Mouse (Mus musculus) CH12.LX (cell line): ENCODE measurements around the gene Slc25a34. TPM values are rescaled to one million over a fixed set of nuclear protein-coding genes. Genes with fewer than 3 reads are reported as not detected.

Experiments used
- DNase-seq: peaks from one replicate; pipeline ENCODE4 v3.0.0-alpha.2; 2013; ENCODE audit errors: extremely low read depth
- H3K27ac ChIP-seq: 2 replicates; pipeline ENCODE4 v1.5.1; 2012; ENCODE audit warnings: low read depth, mild to moderate bottlenecking, control low read depth, moderate library complexity; ENCODE audit not compliant: insufficient read depth
- H3K27me3 ChIP-seq: replicated peaks from 2 replicates; pipeline ENCODE3; 2012; ENCODE audit warnings: inconsistent platforms
- H3K36me3 ChIP-seq, 2 experiments: replicated peaks in 1 of 2; 2 replicates each; pipeline versions ENCODE3 to v1.6.1; 2012; ENCODE audit warnings: inconsistent platforms in 1 of 2, low read length in 1 of 2, mild to moderate bottlenecking in 1 of 2, mixed read lengths in 1 of 2, moderate library complexity in 1 of 2; ENCODE audit not compliant: control insufficient read depth in 1 of 2, insufficient read depth in 1 of 2
- H3K4me1 ChIP-seq, 2 experiments: 2 replicates each; pipeline ENCODE4 v1.6.1; 2012; ENCODE audit warnings: inconsistent platforms in 1 of 2, moderate library complexity in 1 of 2; ENCODE audit not compliant: insufficient read depth in 2 of 2, control insufficient read depth in 1 of 2
- H3K4me2 ChIP-seq: 2 replicates; pipeline ENCODE4 v1.6.1; 2012; ENCODE audit warnings: low read depth, mild to moderate bottlenecking, control low read depth; ENCODE audit not compliant: poor library complexity, insufficient read depth, severe bottlenecking
- H3K4me3 ChIP-seq, 3 experiments: fragments of 150-350 bp in 1 of 3; sonication (generic) in 1 of 3; replicated peaks in 1 of 3; 2 replicates each; pipeline versions ENCODE3 to v1.5.1; 2011 to 2012; ENCODE audit warnings: low read depth in 2 of 3, low read length in 2 of 3, mild to moderate bottlenecking in 2 of 3, moderate library complexity in 2 of 3, control low read depth in 1 of 3, improper control_type of control experiment in 1 of 3, inconsistent platforms in 1 of 3, mixed read lengths in 1 of 3; ENCODE audit not compliant: poor library complexity in 1 of 3
- H3K79me2 ChIP-seq: replicated peaks from 2 replicates; pipeline ENCODE4 v1.6.1; 2012; ENCODE audit warnings: mild to moderate bottlenecking, moderate library complexity; ENCODE audit not compliant: control insufficient read depth, poor library complexity, insufficient read depth, severe bottlenecking; ENCODE audit errors: extremely low read depth
- H3K9ac ChIP-seq: 2 replicates; pipeline ENCODE4 v1.6.1; 2012; ENCODE audit warnings: low read depth, mild to moderate bottlenecking, control low read depth, moderate library complexity; ENCODE audit not compliant: insufficient read depth
- H3K9me3 ChIP-seq: replicated peaks from 2 replicates; pipeline ENCODE3; 2012; ENCODE audit warnings: low read length, inconsistent platforms, mixed read lengths
- BHLHE40 ChIP-seq: IDR thresholded peaks from 2 replicates; pipeline ENCODE4 v1.6.1; 2011; ENCODE audit warnings: mild to moderate bottlenecking, low read depth, low read length, improper control_type of control experiment
- CHD1 ChIP-seq: IDR thresholded peaks from 2 replicates; pipeline ENCODE4 v1.6.1; 2012; ENCODE audit warnings: low read depth, low read length, improper control_type of control experiment, inconsistent platforms
- CTCF ChIP-seq, 2 experiments: IDR thresholded peaks in 1 of 2; conservative IDR thresholded peaks in 1 of 2; 2 replicates each; pipeline ENCODE4 v1.5.1; 2011 to 2012; ENCODE audit warnings: low read depth in 2 of 2, low read length in 2 of 2, improper control_type of control experiment in 1 of 2, inconsistent platforms in 1 of 2, mild to moderate bottlenecking in 1 of 2, moderate library complexity in 1 of 2
- E2F4 ChIP-seq: IDR thresholded peaks from 2 replicates; pipeline ENCODE4 v1.6.1; 2011; ENCODE audit warnings: low read depth, low read length, improper control_type of control experiment; ENCODE audit not compliant: insufficient replicate concordance
- EP300 ChIP-seq: IDR thresholded peaks from 2 replicates; pipeline ENCODE4 v1.6.1; 2011; ENCODE audit warnings: low read length, improper control_type of control experiment
- ETS1 ChIP-seq: conservative IDR thresholded peaks from 2 replicates; pipeline ENCODE4 v1.6.1; 2012; ENCODE audit warnings: low read depth, mild to moderate bottlenecking, inconsistent platforms, low read length, improper control_type of control experiment, moderate library complexity
- GABPA ChIP-seq: IDR thresholded peaks from 2 replicates; pipeline ENCODE4 v1.6.1; 2012; ENCODE audit warnings: low read depth, low read length, improper control_type of control experiment, inconsistent platforms; ENCODE audit not compliant: insufficient replicate concordance
- HCFC1 ChIP-seq: IDR thresholded peaks from 2 replicates; pipeline ENCODE4 v1.6.1; 2012; ENCODE audit warnings: low read depth, mild to moderate bottlenecking, inconsistent platforms, low read length, improper control_type of control experiment
- IRF4 ChIP-seq: IDR thresholded peaks from 2 replicates; pipeline ENCODE4 v1.6.1; 2014; ENCODE audit warnings: low read depth, mild to moderate bottlenecking, inconsistent platforms, low read length, improper control_type of control experiment
- JUND ChIP-seq: conservative IDR thresholded peaks from 2 replicates; pipeline ENCODE4 v1.6.1; 2011; ENCODE audit warnings: low read depth, low read length, improper control_type of control experiment
- KAT2A ChIP-seq: IDR thresholded peaks from 2 replicates; pipeline ENCODE4 v1.6.1; 2012; ENCODE audit warnings: low read length, improper control_type of control experiment, inconsistent platforms; ENCODE audit not compliant: insufficient replicate concordance
- MAFK ChIP-seq: IDR thresholded peaks from 2 replicates; pipeline ENCODE4 v1.6.1; 2011; ENCODE audit warnings: low read length, improper control_type of control experiment; ENCODE audit not compliant: insufficient replicate concordance
- MAX ChIP-seq: IDR thresholded peaks from 2 replicates; pipeline ENCODE4 v1.6.1; 2011; ENCODE audit warnings: low read length, improper control_type of control experiment
- MAZ ChIP-seq: IDR thresholded peaks from 2 replicates; pipeline ENCODE4 v1.6.1; 2012; ENCODE audit warnings: low read depth, mild to moderate bottlenecking, inconsistent platforms, low read length, improper control_type of control experiment, moderate library complexity
- MEF2A ChIP-seq: IDR thresholded peaks from 2 replicates; pipeline ENCODE4 v1.6.1; 2014; ENCODE audit warnings: low read depth, mild to moderate bottlenecking, inconsistent platforms, low read length, improper control_type of control experiment, borderline replicate concordance
- MXI1 ChIP-seq: IDR thresholded peaks from 2 replicates; pipeline ENCODE4 v1.6.1; 2011; ENCODE audit warnings: mild to moderate bottlenecking, low read depth, low read length, improper control_type of control experiment
- NELFE ChIP-seq: IDR thresholded peaks from 2 replicates; pipeline ENCODE4 v1.6.1; 2011; ENCODE audit warnings: low read depth, low read length, improper control_type of control experiment
- PAX5 ChIP-seq: IDR thresholded peaks from 2 replicates; pipeline ENCODE4 v1.6.1; 2012; ENCODE audit warnings: low read length, inconsistent platforms, mixed read lengths
- POLR2A ChIP-seq: IDR thresholded peaks from 2 replicates; pipeline ENCODE4 v1.6.1; 2011; ENCODE audit warnings: low read depth, mild to moderate bottlenecking, improper control_type of control experiment, low read length
- POLR2AphosphoS2 ChIP-seq: IDR thresholded peaks from 2 replicates; pipeline ENCODE4 v1.6.1; 2011; ENCODE audit warnings: low read depth, low read length, improper control_type of control experiment
- TBP ChIP-seq: conservative IDR thresholded peaks from 2 replicates; pipeline ENCODE4 v1.6.1; 2011; ENCODE audit warnings: low read depth, low read length, improper control_type of control experiment
- TCF12 ChIP-seq: IDR thresholded peaks from 2 replicates; pipeline ENCODE4 v1.6.1; 2014; ENCODE audit warnings: low read depth, mild to moderate bottlenecking, inconsistent platforms, low read length, improper control_type of control experiment
- UBTF ChIP-seq: IDR thresholded peaks from 2 replicates; pipeline ENCODE4 v1.6.1; 2012; ENCODE audit warnings: low read depth, mild to moderate bottlenecking, inconsistent platforms, low read length, improper control_type of control experiment, moderate library complexity
- USF1 ChIP-seq: IDR thresholded peaks from 2 replicates; pipeline ENCODE4 v1.6.1; 2014; ENCODE audit warnings: low read depth, mild to moderate bottlenecking, inconsistent platforms, low read length, improper control_type of control experiment
- USF2 ChIP-seq: conservative IDR thresholded peaks from 2 replicates; pipeline ENCODE4 v1.6.1; 2011; ENCODE audit warnings: low read depth, low read length, improper control_type of control experiment
- ZC3H11A ChIP-seq: IDR thresholded peaks from 2 replicates; pipeline ENCODE4 v1.6.1; 2012; ENCODE audit warnings: low read depth, mild to moderate bottlenecking, inconsistent platforms, low read length, improper control_type of control experiment
- ZKSCAN1 ChIP-seq: IDR thresholded peaks from 2 replicates; pipeline ENCODE4 v1.6.1; 2012; ENCODE audit warnings: low read depth, inconsistent platforms, low read length, improper control_type of control experiment, borderline replicate concordance
- ZMIZ1 ChIP-seq: IDR thresholded peaks from 2 replicates; pipeline ENCODE4 v1.6.1; 2012; ENCODE audit warnings: low read depth, mild to moderate bottlenecking, inconsistent platforms, low read length, improper control_type of control experiment
- dilution Hi-C: fragments of 300-500 bp; cut with MboI; formaldehyde crosslinking; loops from 2 replicates; pipeline ENCODE4 v1.14.3; 2020; ENCODE audit warnings: low sequenced_read_pairs; ENCODE audit not compliant: extremely low pct_unique_long_range_greater_than_20kb, extremely low pct_ligation_motif_present
- in situ Hi-C: fragments of 300-500 bp; cut with MboI; formaldehyde crosslinking; loops from 3 replicates; pipeline ENCODE4 v1.14.3; 2019; ENCODE audit warnings: low sequenced_read_pairs, low pct_ligation_motif_present, low pct_unique_long_range_greater_than_20kb, mixed read lengths
- polyA plus RNA-seq: library from polyadenylated mRNA; unstranded; fragments of >175 nt; gene quantifications from 2 replicates; pipeline ENCODE4 v1.2.1, GENCODE M21; 2012; ENCODE audit warnings: low read depth; ENCODE audit not compliant: insufficient read length
- total RNA-seq, 2 experiments: library from RNA; depleted of rRNA; stranded (reverse); fragments of 300-350 nt in 1 of 2; fragments of >200 nt in 1 of 2; gene quantifications; 2 replicates each; pipeline ENCODE4 v1.2.3; 2012 to 2014

Gene Slc25a34
- total and polyA plus RNA-seq, 3 experiments = 0.23 to 1.7 (median 0.64) TPM

DNA sequence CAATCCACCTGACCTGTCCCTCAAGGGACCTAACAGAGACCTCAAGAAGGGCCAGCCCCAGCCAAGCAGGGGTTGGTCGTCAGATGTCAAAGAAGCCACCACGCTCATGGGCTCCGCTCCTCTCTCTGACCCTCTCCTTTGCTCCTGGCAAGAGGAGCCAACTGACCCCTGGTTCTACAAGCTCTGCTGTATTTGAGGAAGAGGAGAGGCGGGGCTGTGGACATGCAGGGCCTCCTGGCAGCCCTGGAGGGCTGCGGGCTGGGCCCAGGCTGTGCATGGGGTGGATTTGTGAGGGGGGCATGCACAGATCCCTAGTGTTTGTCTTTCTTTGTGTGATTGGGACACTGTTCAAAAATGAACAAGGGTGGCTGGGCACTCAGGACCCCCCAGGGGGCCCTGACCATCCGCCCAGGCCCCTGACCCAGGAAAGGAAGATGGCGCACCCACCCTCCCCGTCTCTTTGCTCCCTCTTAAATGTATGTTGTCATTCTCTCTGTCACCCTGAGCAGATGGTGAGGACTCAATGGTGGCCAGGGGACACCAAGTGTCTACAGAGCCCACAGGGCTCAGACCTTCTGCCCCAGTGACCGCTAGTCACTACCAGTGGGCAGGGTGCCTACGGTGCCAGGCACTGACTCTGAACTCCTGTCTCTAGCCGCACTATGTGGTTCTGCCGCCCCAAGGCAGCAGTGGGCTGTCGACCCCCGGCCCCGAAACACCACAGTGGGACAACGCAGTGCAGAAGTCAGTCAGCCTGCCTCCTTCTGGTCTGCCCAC is 2.3 kb upstream of the Slc25a34 start:
- no peaks in the 10 kb centered on the region for H3K79me2 ChIP-seq
- peak overlapping the region; percentile 65 for H3K4me2 ChIP-seq
- H3K36me3 ChIP-seq = peaks cover 41 to 61% of the 10 kb centered on the region in 2 experiments
- H3K4me3 ChIP-seq = peak overlapping the region in 1 of 3 experiments; percentile 31
- TF ChIP-seq POLR2AphosphoS2 (no peak), ZKSCAN1 (no peak), IRF4 (no peak), GABPA (no peak), MXI1 (no peak), TBP (no peak), CHD1 (no peak; the same call in 1 of the 2 replicates), PAX5 (no peak), UBTF (no peak; the same call in 1 of the 2 replicates), ZMIZ1 (no peak), ZC3H11A (no peak), ETS1 (no peak), HCFC1 (no peak)
- TF ChIP-seq, all 38 proteins: peak for 0
- no peak for DNase-seq
- no peaks in the 10 kb centered on the region for H3K27me3 ChIP-seq
- H3K9ac ChIP-seq = peak overlapping the region; percentile 18; the same call in 1 of the 2 replicates
- no peaks in the 10 kb centered on the region for H3K9me3 ChIP-seq
- H3K4me1 ChIP-seq = peaks cover 23 to 53% of the 10 kb centered on the region in 2 experiments
- in situ Hi-C loops (no loop called here), dilution Hi-C loops (no loop called here)
- H3K27ac ChIP-seq = peak overlapping the region; percentile 94

DNA sequence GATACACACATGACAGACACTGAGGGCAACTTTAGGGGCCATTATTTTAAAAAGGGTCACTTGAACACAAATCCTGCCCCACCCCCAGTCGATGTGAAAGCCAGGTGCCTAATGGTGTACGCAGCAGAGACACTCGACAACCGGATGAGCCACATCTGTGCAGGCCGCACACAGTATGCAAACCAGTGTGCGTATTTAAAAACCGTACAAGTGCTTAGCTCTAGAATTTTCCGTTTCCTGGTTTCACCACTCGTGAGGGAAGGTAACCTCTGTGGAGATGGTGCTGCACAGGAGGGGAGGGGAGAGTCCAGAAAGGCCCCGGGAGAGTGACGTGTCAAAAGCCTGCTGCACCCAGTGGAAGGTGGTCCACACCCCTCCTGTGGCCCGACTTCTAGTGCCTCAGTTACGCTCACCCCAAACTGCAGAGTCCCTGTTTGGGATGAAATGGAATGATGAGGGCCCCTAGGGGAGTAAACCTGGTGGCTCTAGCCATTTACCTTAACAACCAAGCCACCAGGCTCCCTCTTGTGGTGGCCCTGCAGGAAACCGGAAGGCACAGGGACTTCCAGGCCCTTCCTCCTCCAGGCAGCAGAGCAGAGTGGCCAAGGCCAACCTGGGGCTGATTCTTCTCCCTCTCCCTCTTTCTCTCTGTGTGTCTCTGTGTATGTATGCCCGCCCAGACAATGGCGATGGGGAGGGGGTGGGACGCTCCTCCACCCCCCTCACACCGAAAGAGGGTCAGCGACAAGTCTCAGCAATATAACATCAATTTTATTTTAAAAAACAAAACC is 1.6 kb upstream of the Slc25a34 start:
- peak; percentile 95 for DNase-seq
- dilution Hi-C loops (no loop called here), in situ Hi-C loops (no loop called here)
- Histone ChIP-seq H3K4me1 (peaks cover 23 to 57% of the 10 kb centered on the region in 2 experiments), H3K4me2 (peak overlapping the region; percentile 65), H3K36me3 (peaks cover 33 to 54% of the 10 kb centered on the region in 2 experiments), H3K9me3 (no peaks in the 10 kb centered on the region), H3K27me3 (no peaks in the 10 kb centered on the region), H3K4me3 (no peak overlapping the region), H3K27ac (peak overlapping the region; percentile 94), H3K79me2 (no peaks in the 10 kb centered on the region), H3K9ac (peak overlapping the region; percentile 25)
- 0 out of 2 replicates have a peak, but pooled peaks have one; percentile 21 for TF ChIP-seq KAT2A
- TF ChIP-seq GABPA = no peak
- TF ChIP-seq USF1 = no peak
- TF ChIP-seq MAFK = no peak
- TF ChIP-seq EP300 = peak; percentile 83
- TF ChIP-seq TCF12 = peak; percentile 96
- no peak for TF ChIP-seq USF2
- TF ChIP-seq MEF2A = peak; percentile 79
- TF ChIP-seq MAX = peak; percentile 56
- 0 out of 2 replicates have a peak, but pooled peaks have one; percentile 19 for TF ChIP-seq TBP
- TF ChIP-seq POLR2A = peak; percentile 53; the same call in 1 of the 2 replicates
- TF ChIP-seq CTCF (conservative IDR thresholded peaks at IDR 0.05 in 1 of 2, IDR thresholded peaks at IDR 0.05 in 1 of 2; ENCODE audit: low read depth in 2 of 2, low read length in 2 of 2) = peak; percentile 21 to 80; a peak in 2 of 4 replicates
- peak; percentile 95 for TF ChIP-seq BHLHE40
- TF ChIP-seq IRF4 = peak; percentile 65
- no peak for TF ChIP-seq UBTF
- peak; percentile 56 for TF ChIP-seq HCFC1
- TF ChIP-seq MAZ = peak; percentile 39
- no peak for TF ChIP-seq JUND
- no peak for TF ChIP-seq E2F4
- peak; percentile 62; the same call in 1 of the 2 replicates for TF ChIP-seq NELFE
